Mouse (Mus musculus) 3134 (cell line): ENCODE measurements around the gene Zfp300.

Experiments
- DNase-seq: peaks from one replicate; pipeline ENCODE4 v3.0.0-alpha.2; 2011; ENCODE audit warnings: low spot score; ENCODE audit not compliant: insufficient read length; ENCODE audit errors: extremely low read depth

Gene Zfp300

DNA sequence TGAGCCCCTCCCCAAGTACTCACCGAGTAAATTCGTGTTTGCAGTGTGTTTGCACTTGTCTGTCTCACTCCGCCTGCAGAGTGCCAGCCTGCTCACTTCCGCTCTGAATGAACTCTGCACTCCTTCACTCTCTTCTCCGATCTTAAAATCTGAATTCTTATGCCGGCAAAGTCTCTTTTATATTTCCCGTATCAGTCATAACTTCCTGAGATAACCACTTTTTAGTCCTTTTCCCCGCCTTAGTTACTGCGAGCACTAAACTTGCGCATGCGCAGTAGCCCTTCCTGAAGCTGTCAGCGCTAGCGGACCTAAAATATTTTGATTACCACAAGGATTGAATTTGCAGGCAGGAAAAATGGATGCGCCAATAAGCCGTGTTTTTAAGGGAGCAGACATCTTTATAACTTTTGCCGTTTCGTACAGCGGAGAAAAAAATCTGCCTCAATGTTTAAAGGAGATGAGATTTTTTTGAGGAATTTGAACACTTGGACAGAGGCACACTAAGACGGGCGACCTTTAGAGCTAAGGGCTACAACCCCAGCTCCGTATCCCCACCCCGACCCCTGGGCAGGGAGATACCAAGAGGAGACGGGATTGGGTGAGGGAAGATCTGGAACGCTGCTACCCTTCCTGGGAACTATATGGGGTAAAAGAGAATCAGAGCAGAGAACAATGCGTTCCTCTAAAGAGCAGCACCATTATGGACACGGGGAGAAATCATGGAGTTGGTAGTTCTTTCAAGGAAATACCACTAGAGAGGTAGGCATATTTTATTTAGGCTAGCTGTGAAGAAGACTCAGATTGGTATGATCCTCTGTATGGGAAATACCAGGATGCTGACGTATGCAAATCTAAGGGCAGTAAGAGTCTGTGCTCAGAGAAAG lies at the start of gene Zfp300:
Zfp300 (minus strand) TSS at position 545 of the 884 bp plus-strand sequence.
- DNase-seq, result peak; percentile 60

- no peak for DNase-seq
Observed at GRCm38 (mm10) chrX:21115520-21115919, 26.2 kb upstream of the Zfp300 start, which contains the start of gene Ssxa1. TSS of gene Ssxa1 (plus strand) at chrX:21115820.

DNA sequence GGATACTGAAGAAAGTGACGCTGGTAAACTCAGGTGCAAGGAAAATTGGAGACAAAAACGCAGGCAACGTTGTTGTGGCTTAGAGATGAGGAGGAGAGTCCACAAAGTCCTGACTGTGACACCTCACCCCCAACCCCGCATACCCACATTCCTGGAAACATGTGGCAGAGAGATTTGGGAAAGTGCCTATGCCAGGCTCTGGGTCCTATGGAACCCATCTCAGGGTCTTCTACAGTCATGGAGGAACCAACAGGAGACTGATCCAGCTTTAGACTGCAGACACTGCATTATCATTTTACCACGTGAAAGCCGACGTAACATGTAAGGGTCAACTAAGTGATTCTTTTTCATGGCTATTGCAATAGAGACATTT lies 526 bp upstream of the Zfp300 start:
- DNase-seq, result no peak

DNA sequence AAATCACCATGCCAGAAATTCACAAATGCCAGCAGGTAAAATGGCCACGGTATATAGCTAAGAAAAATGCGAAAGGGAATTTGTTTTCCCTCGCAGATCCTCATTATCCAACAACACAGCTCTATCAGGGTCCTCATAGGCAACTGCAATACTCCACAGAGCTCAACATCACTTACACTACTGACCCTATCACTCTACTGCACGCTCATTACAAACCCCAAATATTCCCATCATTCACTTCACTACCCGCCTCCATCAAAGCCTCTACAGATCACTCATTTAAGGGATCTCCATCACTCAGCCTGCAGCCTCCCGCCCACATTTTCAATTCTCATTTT lies 713 bp downstream of the Zfp300 start:
- DNase-seq, result no peak

GRCm38 (mm10) chrX:21068106-21068505 lies 21.2 kb downstream of the Zfp300 start, which contains the start of gene Spaca5:
TSS of gene Spaca5 (plus strand) at chrX:21068406.
- DNase-seq, result no peak

DNA sequence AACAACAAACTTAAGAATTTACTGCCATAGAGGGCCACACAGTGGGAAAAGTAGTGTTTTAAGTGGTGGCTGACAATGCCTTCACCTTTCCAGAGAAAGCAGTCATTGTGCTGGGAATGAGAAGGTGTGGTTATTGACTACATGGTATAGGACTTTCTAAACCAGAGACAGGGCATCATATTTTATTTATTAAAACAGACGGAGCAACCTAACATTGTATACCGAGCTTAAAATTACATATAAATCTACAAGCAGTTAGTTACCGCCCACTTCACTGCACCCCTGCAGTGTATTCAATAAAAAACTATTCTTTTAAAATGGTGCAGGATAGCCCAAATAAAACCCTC lies 26.8 kb downstream of the Zfp300 start:
- DNase-seq, result no peak

DNA sequence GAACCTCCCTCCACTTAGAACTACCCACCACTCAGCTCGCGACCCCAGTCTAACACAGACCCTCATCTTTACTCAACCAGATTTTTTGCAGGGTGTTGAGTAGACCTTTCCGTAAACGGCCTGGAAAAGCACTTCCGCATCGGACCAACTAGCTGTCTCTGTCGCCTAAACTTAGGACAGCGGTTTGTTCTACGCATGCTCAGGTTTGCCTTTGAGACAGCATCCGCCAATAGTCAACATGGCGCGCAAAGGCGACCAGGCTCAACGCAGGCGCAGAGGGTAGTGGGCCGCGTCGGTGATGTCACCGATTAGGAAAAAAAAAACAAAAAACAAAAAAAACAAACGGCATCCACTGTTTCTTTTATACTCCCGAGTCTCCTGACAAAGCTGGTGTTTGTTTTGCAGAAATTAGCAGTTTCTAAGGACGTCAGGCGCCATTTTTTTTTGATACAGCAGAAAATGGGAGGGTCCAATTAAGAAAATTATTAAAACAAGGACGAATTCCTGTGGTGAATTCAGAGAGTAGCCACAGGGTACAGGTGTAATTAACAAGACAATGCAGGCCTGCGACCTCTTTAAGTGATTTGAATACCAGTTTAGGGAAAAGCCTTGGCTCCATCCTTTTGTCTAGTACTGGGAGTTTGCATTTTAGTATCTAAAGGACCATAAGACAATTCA lies 27.3 kb downstream of the Zfp300 start, which contains the start of gene Zfp182:
Zfp182 (minus strand) TSS at position 451 of the 678 bp plus-strand sequence.
- DNase-seq, result peak; percentile 73

GRCm38 (mm10) chrX:21061460-21061859 lies 27.9 kb downstream of the Zfp300 start:
- no peak for DNase-seq
